Mouse (Mus musculus) embryonic fibroblast, embryonic 13.5 days (primary cell): ENCODE measurements around the gene Fras1. TPM values are rescaled to one million over a fixed set of nuclear protein-coding genes. Genes with fewer than 3 reads are reported as not detected.

Experiments
- H3K27ac ChIP-seq: 2 replicates; pipeline ENCODE4 v1.5.1; 2012; ENCODE audit warnings: low read length, control low read depth, inconsistent platforms; ENCODE audit not compliant: insufficient read depth
- H3K4me1 ChIP-seq: 2 replicates; pipeline ENCODE4 v1.6.1; 2011; ENCODE audit warnings: low read length; ENCODE audit not compliant: control insufficient read depth, insufficient read depth
- H3K4me3 ChIP-seq: 2 replicates; pipeline ENCODE4 v1.5.1; 2011; ENCODE audit warnings: mild to moderate bottlenecking, control low read depth, low read length; ENCODE audit not compliant: insufficient read depth
- CTCF ChIP-seq: IDR thresholded peaks from 2 replicates; pipeline ENCODE4 v1.5.1; 2011; ENCODE audit warnings: mild to moderate bottlenecking, control low read depth, low read length, moderate library complexity, borderline replicate concordance; ENCODE audit not compliant: insufficient read depth
- POLR2A ChIP-seq: IDR thresholded peaks from 2 replicates; pipeline ENCODE4 v1.6.1; 2011; ENCODE audit warnings: low read depth, mild to moderate bottlenecking, control low read depth, low read length, moderate library complexity
- polyA plus RNA-seq: library from polyadenylated mRNA; stranded (reverse); fragments of >200 nt; gene quantifications from 2 replicates; pipeline ENCODE4 v1.2.4, GENCODE M21; 2011; ENCODE audit warnings: low read depth; ENCODE audit not compliant: missing spikeins, insufficient read length

Gene Fras1
- polyA plus RNA-seq, 1 experiment: 2.2 TPM

DNA sequence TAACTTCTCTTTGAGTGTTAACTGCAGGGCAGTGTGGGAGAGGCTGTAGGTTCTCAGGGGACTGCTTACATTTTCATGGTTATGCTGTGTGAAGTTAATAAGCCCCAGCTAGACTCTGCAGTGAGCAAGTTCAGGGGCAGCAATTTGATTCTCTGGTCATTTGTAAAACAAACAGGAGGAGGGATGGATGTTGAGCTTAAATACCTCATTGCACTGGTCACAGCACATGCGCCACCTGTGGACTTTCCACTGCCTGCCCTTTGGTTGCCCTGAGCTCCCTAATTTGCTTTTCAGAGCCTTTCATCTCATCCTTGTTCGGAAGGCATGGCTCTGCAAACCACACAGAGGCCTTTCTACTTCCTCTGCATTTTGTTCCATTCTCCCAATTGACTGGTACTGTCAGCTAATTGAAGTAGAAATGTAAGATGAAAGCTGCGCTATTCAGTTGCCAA is 142.1 kb downstream of the Fras1 start:
- no peaks in the 10 kb centered on the region; the same call in 1 of the 2 replicates for H3K4me1 ChIP-seq
- TF ChIP-seq CTCF (no peak), POLR2A (no peak)
- H3K27ac ChIP-seq: no peak overlapping the region
- no peak overlapping the region for H3K4me3 ChIP-seq

GRCm38 (mm10) chr5:96516329-96516728 is 142.6 kb downstream of the Fras1 start:
- no peaks in the 10 kb centered on the region; the same call in 1 of the 2 replicates for H3K4me1 ChIP-seq
- H3K4me3 ChIP-seq: no peak overlapping the region
- TF ChIP-seq POLR2A: no peak
- TF ChIP-seq CTCF: no peak
- no peak overlapping the region for H3K27ac ChIP-seq

GRCm38 (mm10) chr5:96521541-96521940 is 147.8 kb downstream of the Fras1 start:
- TF ChIP-seq POLR2A: no peak
- TF ChIP-seq CTCF: no peak
- Histone ChIP-seq H3K4me3 (no peak overlapping the region), H3K27ac (no peak overlapping the region), H3K4me1 (no peaks in the 10 kb centered on the region)

- Histone ChIP-seq H3K27ac (no peak overlapping the region), H3K4me1 (no peaks in the 10 kb centered on the region), H3K4me3 (no peak overlapping the region)
- no peak for TF ChIP-seq CTCF
- TF ChIP-seq POLR2A: no peak
These were observed 149.2 kb downstream of the Fras1 start for GRCm38 (mm10) chr5:96522909-96523409.

DNA sequence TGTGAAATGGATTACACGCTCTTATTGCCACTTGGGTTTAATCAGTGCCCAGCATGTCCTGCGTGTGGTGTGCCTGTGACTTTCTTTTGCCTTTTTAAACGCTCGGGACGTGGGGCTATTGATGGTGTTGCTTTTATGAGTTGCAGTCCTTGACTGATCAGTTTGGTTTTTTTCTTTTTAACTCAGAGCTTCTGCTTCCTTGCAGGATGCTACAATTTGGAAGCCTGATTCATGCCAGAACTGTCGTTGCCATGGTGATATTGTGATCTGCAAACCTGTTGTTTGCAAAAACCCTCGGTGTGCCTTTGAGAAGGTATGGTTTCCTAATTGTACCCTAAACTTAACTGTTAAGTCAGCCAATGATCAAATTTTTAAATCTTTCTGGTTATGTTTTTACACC is 154.5 kb downstream of the Fras1 start:
- no peaks in the 10 kb centered on the region for H3K4me1 ChIP-seq
- no peak overlapping the region for H3K27ac ChIP-seq
- no peak overlapping the region for H3K4me3 ChIP-seq
- TF ChIP-seq CTCF (no peak), POLR2A (no peak)

DNA sequence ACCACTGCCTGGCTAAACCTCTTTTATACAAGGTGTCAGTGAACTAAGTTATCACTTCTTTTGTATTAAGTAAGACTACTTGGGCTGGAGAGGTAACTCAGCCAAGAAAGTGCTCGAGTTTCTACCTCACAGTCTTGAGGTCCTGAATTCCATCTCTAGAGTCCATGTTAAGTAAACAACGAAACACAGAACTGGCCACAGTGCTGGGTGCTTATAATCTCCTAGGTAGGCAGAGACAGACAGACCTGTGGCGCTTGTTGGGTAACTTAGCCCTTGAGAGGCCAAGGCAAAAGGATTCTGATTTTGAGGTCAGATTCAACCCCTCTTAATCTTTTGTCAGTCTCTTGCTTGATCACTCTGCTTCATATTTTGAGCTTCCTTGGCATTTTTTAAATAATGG is 156.8 kb downstream of the Fras1 start:
- Histone ChIP-seq H3K4me3 (no peak overlapping the region), H3K4me1 (no peaks in the 10 kb centered on the region), H3K27ac (no peak overlapping the region)
- TF ChIP-seq POLR2A (no peak), CTCF (no peak)

- Histone ChIP-seq H3K4me3 (no peak overlapping the region), H3K27ac (no peak overlapping the region), H3K4me1 (no peaks in the 10 kb centered on the region)
- TF ChIP-seq CTCF (no peak), POLR2A (no peak)
These were observed 158.2 kb downstream of the Fras1 start for GRCm38 (mm10) chr5:96531962-96532361.

- Histone ChIP-seq H3K4me1 (no peaks in the 10 kb centered on the region), H3K27ac (no peak overlapping the region), H3K4me3 (no peak overlapping the region)
- TF ChIP-seq CTCF (no peak), POLR2A (no peak)
These were observed 162.8 kb downstream of the Fras1 start for GRCm38 (mm10) chr5:96536527-96536926.

- H3K4me1 ChIP-seq: no peaks in the 10 kb centered on the region
- H3K4me3 ChIP-seq: no peak overlapping the region
- TF ChIP-seq CTCF (no peak), POLR2A (no peak)
- no peak overlapping the region for H3K27ac ChIP-seq
These were observed 163.2 kb downstream of the Fras1 start for GRCm38 (mm10) chr5:96536937-96537336.

- Histone ChIP-seq H3K4me3 (no peak overlapping the region), H3K4me1 (no peaks in the 10 kb centered on the region), H3K27ac (no peak overlapping the region)
- TF ChIP-seq CTCF (no peak), POLR2A (no peak)
These were observed 170.4 kb downstream of the Fras1 start for GRCm38 (mm10) chr5:96544112-96544511.
